Mouse (Mus musculus): ENCODE data around the gene Racgap1.

DNA sequence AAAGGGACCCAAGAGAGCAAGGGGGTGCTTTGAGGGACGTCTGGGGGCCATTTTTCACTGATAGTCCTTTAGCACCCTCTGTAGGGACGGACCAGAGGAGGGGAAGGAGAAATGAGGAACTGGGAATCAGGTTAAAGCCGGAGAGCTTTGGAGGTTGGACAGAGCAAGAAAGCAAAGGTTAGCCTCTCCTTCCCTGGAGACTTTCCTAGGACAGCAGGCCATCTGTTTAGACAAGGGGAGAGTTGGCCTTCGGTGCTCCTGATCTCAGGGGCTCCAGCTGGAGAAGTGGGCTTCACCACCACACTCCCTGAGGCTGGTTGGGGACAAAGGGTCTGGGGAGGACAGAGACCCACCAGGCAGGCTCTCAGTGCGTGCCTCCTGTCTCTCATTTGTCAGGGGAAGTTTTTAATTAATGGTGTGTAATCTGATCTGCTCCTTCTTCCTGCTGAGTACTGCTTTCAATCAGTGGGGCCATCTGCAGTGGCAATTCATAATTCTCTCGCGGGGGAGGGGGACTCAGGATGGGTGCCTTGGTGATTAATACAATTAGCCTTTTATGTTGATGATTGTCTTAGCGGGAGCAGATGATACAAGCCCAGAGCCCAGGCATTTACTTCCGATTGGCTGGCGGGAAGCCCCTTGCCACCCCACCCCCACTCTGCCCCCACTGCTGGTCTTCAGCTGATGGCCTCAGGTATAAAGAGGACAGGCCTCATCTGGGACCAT is 43.9 kb downstream of the Racgap1 start:
- TF ChIP-seq CTCF (IDR thresholded peaks at IDR 0.05; ENCODE audit: low read depth) (no peak), EP300 (optimal IDR thresholded peaks at IDR 0.05) (no peak)
